Mouse (Mus musculus): Measurements from ENCODE around the gene Olfr615.
"Not testable (repeated sequence)": the region's sequence is repeated elsewhere in the genome, so short reads cannot be mapped to it uniquely, and the experiment has no call there.

Olfr615 gene

GRCm38 (mm10) chr7:103555779-103556178 lies at the start of gene Olfr615:
Gene Olfr615 (plus strand): TSS chr7:103556079.
- DNase-seq (ENCODE audit: low spot score in 2 of 2) = no peak

GRCm38 (mm10) chr7:103512022-103512421 lies 43.9 kb upstream of the Olfr615 start, which contains the start of gene Olfr610:
Gene Olfr610 (minus strand): TSS chr7:103512122.
- DNase-seq (ENCODE audit: low spot score in 2 of 2) = no peak

GRCm38 (mm10) chr7:103520746-103521145 lies 35.1 kb upstream of the Olfr615 start, which contains the start of gene Olfr611:
Gene Olfr611 (minus strand): TSS chr7:103520846.
- not testable (repeated sequence) for DNase-seq (ENCODE audit: low spot score in 2 of 2)

GRCm38 (mm10) chr7:103542617-103543016 lies 13.3 kb upstream of the Olfr615 start, which contains the start of gene Olfr612:
Gene Olfr612 (minus strand): TSS chr7:103542717.
- not testable (repeated sequence) for DNase-seq (ENCODE audit: low spot score in 2 of 2)

GRCm38 (mm10) chr7:103547774-103548173 lies 8.1 kb upstream of the Olfr615 start, which contains the start of gene Olfr613:
Gene Olfr613 (plus strand): TSS chr7:103548074.
- no peak for DNase-seq (ENCODE audit: low spot score in 2 of 2)

- DNase-seq (ENCODE audit: low spot score in 2 of 2) = no peak
Observed at GRCm38 (mm10) chr7:103569043-103569442, 13.2 kb downstream of the Olfr615 start, which contains the start of gene Olfr616. Gene Olfr616 (minus strand): TSS chr7:103569143.

GRCm38 (mm10) chr7:103572761-103573160 lies 16.9 kb downstream of the Olfr615 start, which contains the start of gene Olfr617:
Gene Olfr617 (plus strand): TSS chr7:103573061.
- DNase-seq (ENCODE audit: low spot score in 2 of 2) = no peak

- no peak for DNase-seq (ENCODE audit: low spot score in 2 of 2)
Observed at GRCm38 (mm10) chr7:103589803-103590202, 33.9 kb downstream of the Olfr615 start, which contains the start of gene Olfr618. Gene Olfr618 (plus strand): TSS chr7:103590103.

GRCm38 (mm10) chr7:103600275-103600674 lies 44.4 kb downstream of the Olfr615 start, which contains the start of gene Olfr619:
Gene Olfr619 (plus strand): TSS chr7:103600575.
- no peak for DNase-seq (ENCODE audit: low spot score in 2 of 2)

GRCm38 (mm10) chr7:103607425-103607824 lies 51.5 kb downstream of the Olfr615 start:
- DNase-seq (ENCODE audit: low spot score in 2 of 2) = no peak

- no peak for DNase-seq (ENCODE audit: low spot score in 2 of 2)
Observed at GRCm38 (mm10) chr7:103612434-103612833, 56.6 kb downstream of the Olfr615 start, which contains the start of gene Olfr620. Gene Olfr620 (minus strand): TSS chr7:103612534.

Measured in frontal cortex, postnatal 36 days (tissue).